Mouse (Mus musculus) left cerebral cortex, adult 6 months (tissue): ENCODE measurements around the gene Tmem232. TPM values are rescaled to one million over a fixed set of nuclear protein-coding genes. Genes with fewer than 3 reads are reported as not detected.

Experiments used
- long read RNA-seq, 2 experiments: library from polyadenylated mRNA; unstranded; transcript quantifications; one replicate each; pipeline ENCODE4 v2.0.0; 2019 to 2020
- polyA plus RNA-seq: library from polyadenylated mRNA; unstranded; fragments of <200 nt; fragmentation: Nextera tagmentation; gene quantifications from 2 replicates; pipeline ENCODE4 v1.2.3, GENCODE M21; 2021

Gene Tmem232
- polyA plus RNA-seq = 1.8 and 2.0 TPM in 2 replicates
- long read RNA-seq, experiment 1, partial matches to known transcripts = 10 of 18 reads
- long read RNA-seq, experiment 1, other reads (novel, unspliced or antisense) = 6 of 18 reads
- long read RNA-seq, experiment 2, partial matches to known transcripts = 1 of 6 reads
- long read RNA-seq, experiment 2, other reads (novel, unspliced or antisense) = 4 of 6 reads

DNA sequence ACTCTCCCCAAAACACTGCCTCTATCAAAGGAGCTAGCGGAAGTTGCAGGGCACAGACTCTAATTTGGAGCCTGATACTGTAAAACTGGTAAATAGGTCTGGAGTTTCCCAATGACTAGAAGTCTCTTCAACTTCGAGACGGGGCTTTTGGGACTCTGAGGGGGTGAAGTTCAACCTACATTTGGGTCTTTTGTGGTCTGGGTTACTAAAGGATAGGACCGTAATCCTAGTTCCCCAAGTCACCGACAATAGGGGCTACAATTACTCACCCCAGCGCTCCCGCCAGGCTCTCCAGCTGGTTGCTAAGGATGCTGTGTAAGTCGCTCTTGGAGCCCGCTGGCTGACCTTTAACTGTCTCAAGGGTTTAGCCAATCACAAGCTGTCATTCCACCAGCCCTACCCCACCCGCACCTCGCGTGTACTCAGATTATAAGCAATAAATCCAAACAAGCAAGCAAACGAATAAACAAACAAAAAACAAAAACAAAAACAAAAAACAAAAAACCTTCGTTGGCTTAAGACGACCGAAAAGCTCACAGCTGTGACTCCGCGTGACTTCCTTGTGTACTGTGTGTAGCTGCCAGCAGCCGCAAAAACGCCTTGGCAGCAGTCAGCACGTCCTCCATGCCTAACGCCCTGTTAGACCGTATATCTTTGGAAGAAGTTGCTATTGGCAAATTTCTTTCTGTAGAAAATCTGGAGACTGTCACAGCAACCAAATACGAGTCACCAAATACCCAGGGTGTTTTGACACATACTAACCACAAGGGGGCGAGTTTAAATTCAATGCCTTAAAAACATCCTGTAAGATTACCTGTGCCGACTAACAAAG, at the start of gene Tmem232:
Gene Tmem232 (minus strand): TSS at position 342 of the 832 bp plus-strand sequence.

Other genes with a start within 250 kb of the Tmem232 start
- gene Vapa, start 72.8 kb upstream of the Tmem232 start, polyA plus RNA-seq = 145 and 180 TPM in 2 replicates
- not detected in 2 replicates for gene Txndc2, start 101.4 kb upstream of the Tmem232 start, polyA plus RNA-seq
- gene Rab31, start 232.0 kb upstream of the Tmem232 start, polyA plus RNA-seq = 106 and 144 TPM in 2 replicates
- gene Ppp4r1, start 241.8 kb upstream of the Tmem232 start, polyA plus RNA-seq = 5.8 and 7.1 TPM in 2 replicates